Mouse (Mus musculus) naive thymus-derived CD4-positive, alpha-beta T cell, adult 2 months (primary cell): ENCODE measurements at regions not wholly inside any gene's neighbourhood (a gene's known extent, or its start where the extent isn't known, plus 50 kb on each side); places are given as distances from the start of the nearest gene placed in this dataset.

Source experiments
- DNase-seq: peaks from one replicate; pipeline ENCODE4 v3.0.0-alpha.2; 2011; ENCODE audit warnings: low read depth

DNA sequence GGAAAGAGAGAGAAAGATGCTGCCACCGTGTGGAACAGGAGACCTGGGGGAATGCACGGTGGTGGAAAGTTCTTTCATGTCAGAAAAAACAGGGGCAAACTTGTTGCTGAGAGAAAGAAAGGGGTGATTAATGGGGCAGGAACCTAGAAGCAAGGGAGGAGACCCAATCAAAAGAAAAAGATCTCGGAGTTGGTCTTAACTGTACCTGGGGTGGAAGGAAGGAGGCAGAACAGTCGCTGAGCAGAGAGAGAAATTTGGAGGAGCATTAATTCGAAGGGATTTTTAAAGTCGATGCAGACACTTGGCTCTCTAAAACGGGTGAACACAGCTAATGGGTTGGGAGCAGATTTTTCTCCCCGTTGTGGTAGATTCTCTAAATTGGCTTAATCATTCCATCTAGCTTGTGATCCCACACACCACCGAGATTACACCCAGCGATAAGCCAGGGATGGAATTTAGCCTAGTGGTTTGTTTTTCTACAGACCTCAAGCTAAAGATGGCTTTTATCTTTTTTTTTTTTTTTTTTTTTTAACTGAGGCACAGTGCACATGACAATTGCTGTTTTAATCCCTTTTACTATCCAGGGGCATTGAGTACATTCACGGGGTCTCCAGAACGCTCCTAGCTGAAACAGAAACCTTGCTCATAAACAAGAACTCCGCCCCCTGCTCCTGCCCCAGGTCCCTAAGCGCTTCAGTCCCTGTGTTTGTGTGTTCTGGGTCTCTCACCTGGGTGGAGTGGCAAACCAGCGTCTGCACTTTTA is 73.1 kb upstream of the Cpm start:
- no peak for DNase-seq

DNA sequence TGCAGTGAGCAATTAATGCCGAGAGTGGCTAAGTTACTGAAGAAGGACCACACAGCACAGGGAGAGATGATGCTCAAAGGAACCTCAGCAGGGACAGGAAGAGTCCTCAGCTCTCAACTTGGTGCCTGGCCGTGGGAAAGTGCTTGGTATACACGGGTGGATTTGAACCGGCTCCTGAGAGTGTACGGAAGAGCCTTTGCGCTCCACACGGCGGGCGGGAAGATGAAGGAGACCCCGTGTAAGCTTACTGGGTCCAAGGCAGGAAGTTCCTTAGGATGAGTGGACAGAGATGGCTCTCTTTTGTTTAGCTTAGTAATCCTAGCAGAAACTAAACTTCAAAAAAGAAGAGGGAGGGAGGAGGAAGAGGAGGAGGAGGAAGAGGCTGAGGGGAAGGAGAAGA is 73.8 kb upstream of the Cpm start:
- no peak for DNase-seq

DNA sequence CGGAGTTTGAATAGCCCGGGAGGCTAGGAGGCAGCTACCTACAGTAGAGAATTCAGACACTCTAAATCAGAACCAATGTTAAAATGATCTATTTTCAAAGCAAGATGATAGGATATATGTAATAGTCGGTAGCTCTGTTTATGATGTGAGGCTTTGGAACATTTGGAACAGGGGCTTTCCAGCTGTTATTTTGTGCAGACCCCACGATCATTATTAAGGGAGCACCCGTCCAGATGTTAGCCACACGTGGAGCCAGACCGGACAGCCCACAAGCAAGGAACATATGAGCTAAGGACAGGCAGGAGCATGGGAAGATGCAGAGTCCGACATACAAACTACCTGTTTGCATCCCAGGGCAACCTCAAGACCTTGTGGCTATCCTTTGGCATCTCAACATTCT is 74.3 kb upstream of the Cpm start:
- DNase-seq: no peak

DNA sequence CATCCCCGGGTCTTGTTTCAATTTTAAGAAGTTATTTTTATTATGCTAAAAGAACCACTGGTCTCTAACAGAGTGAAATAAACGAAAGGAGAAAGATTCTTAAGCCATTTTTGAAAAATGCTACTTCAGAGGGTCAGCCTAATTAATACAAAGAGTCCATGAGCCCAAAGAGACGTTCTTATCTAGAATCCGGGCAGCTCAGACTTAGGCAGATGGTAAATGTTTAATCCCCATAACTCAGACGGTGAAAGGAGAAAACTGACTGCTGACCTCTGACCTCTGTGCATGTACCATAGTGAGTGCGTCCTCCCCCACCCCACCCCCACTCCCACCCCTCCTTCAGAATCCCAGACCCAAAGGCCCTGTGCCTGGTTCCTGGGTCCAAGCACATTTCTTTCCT is 74.8 kb upstream of the Cpm start:
- no peak for DNase-seq

DNA sequence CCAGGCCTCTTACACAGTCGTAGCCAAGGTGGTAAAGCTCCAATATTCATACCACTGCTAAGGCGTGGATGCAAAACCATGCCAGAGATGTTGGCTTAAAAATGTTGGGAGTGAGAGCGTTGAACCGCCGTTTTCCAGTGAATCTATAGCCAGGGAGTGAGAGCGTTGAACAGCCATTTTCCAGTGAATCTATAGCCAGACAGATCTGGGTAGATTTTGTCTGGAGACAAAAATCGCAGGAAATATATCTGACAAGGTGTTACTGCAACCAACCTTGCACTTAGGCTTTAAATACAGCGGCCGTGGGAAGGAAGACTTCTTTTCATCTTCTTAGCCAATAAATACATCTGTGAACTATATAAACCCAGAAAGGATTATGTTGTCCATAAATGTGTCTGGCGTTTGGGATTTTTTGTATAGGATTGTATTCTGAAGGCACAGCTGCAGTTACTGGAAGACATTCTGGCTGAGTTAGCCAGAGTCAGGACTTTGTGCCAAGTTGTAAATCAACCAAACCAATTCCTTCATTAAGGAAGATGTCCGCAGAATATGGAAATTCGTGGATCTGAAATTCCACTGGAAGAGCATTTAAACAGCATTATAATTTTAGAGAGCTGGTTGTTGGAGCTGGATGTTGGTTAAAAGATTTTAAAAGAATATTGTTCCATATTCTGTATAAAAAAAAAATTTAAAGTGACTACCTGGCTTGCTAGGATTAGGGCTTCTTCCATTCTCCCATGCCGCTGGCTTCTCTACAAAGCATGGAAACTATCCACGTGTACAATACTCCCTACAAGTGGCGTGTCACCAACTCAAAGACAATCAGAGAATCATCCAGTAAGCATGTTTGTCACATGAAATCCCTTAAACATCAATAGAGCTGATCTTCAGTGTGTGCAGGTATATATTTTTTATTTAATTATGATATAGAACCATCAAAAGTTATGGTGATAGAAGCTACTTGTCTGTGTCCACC is 75.8 kb upstream of the Cpm start:
- DNase-seq: no peak

DNA sequence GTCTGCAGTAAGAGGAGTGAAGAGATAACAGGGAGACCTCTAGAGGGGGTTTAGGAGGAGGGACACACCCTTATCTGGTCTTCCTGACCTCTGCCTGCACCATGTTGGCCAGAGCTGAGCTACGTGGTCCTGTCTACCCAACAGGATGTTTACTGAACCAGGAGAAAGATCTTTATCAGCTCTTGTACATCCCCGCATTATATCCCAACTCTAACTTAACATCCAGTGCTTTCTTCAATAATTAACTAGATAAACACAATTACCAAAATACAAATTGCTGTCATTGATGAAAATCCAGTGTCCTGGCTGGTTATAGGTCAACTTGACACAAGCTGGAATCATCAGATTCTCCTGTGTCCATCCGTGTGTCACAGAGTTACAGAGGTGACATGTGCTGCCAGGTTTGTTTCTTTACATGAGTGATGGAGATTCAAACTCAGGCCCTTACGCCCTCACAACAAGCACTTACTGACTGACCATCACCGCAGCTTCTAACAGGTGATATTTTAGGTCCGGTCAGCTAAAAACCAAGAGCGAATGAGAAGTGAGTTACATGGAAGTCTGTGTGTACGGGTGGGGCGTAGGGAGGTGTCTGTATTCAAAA is 77.1 kb upstream of the Cpm start:
- no peak for DNase-seq

DNA sequence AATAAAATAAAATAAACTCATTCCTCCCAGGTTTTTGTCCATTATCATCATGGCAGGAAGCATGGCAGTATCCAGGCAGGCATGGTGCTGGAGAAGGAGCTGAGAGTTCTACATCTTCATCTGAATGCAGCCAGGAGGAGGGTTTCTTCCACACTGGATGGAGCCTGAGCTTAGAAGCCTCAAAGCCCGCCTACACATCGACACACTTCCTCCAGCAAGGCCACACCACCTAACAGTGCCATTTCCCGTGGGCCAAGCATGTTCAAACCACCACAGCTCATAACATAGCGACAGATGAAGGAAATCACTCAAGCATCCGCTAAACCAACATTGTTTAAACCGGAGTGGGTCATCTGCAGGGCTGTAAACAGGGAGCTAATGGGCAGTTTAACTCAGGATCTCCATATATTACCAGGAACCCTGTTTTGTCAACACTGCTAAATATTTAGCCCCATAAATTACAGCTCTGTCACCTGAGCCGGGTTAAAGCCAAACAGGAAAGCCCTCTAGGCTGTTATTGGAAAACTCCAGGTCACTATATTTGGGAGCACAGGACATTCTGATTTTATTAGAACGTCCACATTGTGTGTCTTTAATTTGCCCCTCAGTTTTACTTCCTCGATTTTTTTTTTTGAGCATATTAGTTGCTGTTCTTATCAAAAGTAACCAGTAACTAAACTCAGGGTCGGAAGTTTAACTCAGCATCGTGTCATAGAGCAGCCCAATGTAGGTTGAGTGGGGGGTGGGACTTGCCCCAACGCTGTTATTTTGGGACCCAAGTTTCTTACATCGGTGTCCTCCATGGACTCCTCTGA is 77.9 kb upstream of the Cpm start:
- DNase-seq: no peak

DNA sequence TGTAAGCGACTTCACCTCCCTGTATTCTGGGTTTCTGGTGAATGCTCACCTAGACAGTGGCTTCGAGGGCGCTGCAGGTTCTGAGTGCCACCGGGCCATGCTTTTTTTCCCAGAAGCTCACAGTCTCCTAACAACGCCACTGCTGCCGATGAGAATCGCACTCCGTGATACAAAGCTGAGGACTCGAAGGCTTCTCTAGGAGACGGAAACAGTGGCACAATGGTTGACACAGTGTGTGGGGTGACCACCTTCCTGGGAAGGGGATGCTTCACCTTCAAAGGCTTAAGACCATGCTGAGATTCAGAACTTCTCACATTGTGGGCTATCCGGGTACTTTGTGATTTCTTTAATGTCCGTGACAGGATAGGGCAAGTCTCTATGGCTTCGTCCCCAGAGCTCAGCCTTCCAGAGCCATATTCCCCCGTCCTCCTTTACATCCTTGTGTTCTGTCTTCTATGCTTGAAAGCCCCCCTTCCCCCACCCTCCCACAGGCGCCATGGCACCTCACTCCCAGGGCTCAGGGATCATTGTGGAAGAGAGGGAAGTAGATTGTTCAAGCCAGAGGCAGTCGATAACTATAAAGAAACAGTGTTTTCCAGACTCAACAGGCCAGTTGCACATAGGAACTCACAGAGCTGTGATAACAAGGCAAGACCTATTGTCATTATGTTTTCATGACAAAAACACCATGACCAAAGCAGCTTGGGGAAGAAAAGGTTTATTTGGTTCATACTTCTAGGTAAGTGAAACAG is 79.3 kb upstream of the Cpm start:
- no peak for DNase-seq

DNA sequence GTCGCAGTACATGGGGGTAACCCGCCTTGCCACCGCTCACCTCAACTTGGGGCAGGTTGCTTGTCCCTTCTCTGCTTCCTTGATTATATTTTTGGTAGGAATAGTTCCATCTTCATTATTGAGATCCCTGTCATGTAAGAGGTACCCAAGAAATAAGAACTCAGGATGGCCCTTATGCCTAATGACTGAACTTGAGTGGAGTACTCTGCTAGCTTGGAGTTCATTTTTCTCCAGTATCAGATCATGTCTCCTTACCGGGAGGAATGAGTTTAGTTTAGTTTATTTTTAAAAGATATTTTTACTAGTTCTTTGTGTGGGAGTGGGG is 79.8 kb upstream of the Cpm start:
- DNase-seq: no peak

DNA sequence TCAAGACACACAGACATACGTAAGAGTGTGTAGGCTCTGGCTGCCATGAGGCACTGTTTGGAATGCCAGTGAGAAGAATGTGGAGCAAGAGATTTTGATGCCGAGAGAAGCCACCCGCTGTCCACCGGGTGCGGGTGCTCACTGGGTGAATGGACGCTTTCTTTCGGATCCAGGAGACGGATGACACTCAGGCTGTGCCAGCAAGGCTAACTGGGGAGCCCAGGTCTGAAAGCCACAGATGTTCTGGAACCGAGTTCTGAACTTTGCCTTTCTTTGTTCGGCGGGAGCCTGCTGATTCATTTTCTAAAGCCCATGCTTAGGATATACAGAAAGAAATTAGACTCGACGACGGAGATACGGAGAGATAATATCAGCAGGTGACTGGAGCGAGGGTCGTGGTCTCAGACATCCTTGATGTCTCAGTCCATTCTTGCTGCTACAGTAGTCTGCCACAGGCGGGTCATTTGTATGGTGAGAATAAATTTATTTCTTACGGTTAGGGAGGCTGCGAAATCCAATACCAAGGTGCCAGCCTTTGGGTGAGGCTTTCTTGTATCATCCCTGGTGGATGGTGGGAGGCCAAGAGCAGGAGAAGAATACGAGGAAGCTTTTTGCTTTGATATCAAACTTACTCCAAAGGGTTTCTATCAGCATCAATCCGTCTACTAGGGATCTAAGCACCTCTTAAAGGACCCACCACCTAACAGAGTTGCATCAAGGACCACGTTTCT is 80.4 kb upstream of the Cpm start:
- no peak for DNase-seq

DNA sequence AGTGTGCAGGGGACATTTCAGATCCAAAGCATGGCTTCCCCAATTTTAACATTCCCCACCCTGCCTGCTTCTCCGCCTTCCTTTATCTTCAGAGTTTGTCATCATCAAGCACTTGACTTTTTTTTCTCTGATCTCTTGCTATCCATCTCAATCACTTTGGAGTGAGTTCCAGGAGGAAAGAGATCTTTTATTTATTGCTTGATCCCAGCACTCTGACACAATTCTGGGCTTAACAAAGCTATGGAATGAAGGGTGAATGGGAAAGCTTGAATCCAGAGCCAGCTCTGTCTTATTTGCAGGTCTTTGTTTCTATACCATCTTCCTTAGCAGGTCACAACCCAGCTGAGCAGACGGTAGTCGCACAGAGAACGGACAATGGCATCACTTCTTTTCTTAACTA is 81.0 kb upstream of the Cpm start:
- DNase-seq: no peak

DNA sequence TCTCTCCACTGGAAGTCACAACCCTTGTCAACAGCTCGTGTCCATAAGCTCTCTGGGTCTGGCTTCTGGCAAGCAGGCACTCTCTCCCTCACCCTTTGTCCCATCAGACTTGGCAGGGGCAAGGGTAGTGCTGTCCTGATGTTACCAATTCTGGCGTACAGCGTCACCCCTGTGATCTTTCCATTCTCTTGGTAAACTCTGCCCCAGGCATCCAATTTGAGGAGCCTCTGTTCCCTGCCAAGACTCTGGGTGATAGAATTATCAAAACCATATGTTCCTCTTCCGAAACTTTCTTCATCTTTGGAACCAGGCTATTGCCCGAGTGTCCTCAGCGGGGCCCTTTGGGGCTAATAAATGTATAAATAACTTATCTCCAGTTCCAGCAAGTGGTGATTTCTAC is 82.0 kb upstream of the Cpm start:
- DNase-seq: no peak

DNA sequence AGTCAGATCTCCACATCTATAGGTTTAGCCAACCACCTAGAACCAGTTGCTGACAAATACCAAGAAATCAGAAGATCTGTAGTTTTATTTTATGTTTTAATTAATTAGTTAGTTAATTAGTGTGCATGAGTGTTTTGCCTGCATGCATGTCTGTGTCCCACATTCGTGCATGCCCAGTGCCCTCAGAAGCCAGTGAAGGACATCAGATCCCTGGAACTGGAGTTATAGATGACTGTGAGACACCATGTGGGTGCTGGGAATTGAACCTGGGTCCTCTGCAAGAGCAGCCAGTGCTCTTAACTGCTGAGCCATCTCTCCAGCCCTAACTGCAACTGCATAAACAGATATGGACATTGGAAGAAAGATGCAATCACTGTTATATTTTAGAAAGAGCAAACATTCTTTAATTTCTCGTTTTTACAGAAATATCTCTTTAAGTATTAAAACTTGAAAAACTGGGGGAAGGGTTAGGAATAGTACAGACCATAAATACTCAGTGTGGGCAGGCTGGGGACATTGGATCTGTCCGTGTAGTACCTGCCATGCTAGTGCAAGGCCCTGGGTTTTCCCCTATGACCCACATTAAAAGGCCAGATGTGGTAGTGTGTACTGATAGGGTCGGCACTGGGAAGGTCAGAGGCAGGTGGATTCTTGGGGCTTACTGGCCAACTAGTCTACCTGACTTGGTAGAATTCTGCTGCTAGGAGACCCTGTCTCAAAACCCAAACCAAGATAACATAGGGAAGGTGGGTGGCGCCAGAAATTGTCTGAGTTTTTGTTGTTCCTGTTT is 83.3 kb upstream of the Cpm start:
- DNase-seq: no peak

DNA sequence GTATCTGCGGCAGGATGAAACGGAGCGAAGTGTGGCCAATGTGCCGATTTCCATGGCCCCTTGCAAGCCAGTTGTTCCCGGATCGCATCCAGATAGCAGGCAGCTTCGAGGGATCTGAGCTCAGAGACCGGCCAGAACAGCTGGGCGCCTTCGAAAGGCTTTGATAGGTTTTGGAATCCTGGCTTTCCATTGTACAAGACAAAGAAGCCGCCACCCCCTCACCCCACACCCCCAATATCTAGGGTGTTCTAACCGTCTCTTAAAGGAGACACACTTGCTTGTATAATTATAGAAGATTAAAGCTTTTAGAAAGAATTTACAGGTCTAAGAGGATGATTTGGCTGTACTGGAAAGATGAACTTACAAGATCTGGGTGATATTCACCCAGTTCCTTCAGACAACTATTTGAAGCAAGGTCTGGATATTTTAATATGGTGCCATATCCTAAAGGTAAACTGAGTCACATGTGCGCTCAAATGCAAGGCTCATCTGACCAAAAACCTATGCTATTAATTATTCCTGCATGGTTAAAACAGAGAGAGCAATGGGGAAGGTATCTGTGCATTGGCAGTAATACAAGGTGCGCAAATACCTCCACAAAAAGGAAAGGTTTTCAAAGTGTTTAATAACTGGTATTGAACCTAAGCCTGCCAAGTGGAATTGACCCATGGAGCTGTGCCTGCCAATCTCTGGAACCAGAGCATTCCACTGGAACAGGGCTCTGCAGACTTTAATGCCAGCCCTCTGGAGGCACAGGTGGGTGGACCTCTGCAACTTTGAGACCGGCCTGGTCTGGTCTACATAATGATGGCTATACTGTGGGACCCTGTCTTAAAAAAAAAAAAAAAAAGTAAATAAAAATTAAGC is 84.4 kb upstream of the Cpm start:
- DNase-seq: no peak

DNA sequence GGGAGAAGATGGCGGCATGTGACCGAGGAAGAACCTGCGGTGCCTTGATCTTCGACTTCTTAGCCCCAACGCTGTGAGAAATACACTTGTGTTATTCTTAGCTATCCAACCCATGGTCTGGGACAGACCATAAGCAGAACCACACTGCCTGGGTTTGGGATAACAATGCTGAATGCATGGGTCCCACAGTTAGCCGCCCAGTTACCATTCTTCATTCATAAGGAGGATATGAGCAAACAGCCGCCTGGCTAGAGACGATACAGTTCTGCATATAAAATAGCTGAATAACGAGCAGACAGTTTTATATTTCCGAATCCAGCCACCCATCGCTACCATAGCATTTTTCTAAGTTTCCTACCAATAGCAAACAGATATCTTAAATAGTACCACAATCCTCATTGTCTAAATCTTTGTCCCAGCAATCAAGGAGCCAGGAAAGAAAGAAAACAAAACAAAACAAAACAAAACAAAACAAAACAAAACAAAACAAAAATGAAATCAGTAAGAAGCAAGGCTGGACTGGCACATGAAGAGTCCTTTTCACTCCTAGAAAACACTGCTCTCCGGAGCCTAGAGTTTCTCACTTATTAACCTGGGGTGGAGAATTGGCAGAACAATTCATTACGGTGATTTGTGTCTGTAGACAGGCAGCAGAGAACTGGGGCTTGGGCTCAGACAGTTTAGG is 85.2 kb upstream of the Cpm start:
- no peak for DNase-seq

DNA sequence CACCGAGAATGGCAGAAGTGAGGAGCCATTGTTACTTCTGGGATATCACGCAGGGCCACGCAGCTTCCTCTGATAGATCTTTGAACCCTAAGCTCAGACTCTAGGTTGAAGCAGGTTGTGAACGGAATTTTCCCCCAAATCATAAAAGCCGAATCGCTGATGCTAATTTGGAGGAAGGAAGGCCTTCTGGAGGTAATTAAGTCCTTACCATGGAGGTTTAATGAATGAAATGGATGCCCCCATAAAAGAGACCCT is 85.7 kb upstream of the Cpm start:
- DNase-seq: no peak

DNA sequence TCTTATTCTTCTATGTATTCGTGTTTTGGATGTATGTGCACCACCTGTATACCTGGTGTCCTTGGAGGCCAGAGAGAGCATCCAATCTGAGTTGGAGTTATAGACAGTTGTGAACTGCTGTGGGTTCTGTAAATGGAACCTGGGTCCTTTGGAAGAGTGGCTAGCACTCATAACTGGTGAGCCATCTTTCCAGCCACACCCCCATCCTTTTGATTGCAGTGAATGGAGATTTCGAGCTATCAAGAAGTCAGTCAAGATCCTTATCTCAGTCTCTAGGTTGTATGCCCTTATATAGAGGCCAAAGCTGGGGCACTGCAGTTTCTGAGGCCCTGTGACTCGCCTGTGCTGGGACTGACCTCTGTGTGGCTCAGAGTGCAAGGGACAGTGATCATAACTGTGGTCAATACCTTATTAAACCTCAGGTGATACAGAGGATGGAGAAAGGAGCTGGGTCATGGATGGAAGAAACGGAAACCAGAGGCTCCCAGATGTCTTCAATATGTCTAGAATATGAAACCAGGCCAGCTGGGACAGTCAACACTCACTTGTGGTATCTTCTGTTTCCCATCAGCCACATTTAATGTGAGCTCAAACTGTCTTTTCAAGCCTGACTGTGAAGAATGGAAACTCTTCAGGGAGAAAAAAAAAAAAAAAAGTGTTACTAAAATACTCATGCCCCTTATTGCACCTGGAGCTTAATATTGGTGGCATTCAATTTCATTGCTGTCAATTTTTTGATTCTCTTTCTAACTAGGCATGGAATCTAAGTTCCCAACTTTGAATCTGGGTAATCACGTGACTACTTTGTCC is 86.2 kb upstream of the Cpm start:
- DNase-seq: no peak

DNA sequence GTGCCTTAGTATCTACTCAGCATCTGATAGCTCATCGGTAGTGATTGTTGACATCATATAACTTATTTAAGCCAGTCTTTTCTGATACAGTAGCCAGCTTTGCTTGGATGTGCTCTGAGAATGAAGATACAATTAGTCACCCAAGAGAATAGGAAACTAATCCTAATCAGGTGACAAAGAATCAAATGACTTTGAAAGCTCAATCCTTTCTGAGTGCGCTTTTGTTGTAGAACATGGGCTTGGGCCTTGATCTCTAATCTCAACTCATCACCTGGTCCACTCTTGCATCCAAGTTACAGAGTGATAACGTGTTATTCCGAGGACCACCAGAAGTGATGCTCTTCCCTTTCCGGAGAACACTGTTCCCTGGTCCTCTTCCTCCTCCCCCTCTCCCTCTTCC is 86.9 kb upstream of the Cpm start:
- DNase-seq: no peak
